Mouse (Mus musculus): ENCODE measurements at regions not wholly inside any gene's neighbourhood (a gene's known extent, or its start where the extent isn't known, plus 50 kb on each side); places are given as distances from the start of the nearest gene placed in this dataset.

- DNase-seq (ENCODE audit: low spot score): peak; percentile 7
- 41% methylated on average over 7 of the region's 7 CpGs for WGBS
- no peak overlapping the region for H3K4me3 ChIP-seq (ENCODE audit: low read depth, low read length)
Measured at GRCm38 (mm10) chr7:39847914-39848782, 330.6 kb downstream of the Zfp619 start.

GRCm38 (mm10) chr7:39857301-39857700 lies 339.7 kb downstream of the Zfp619 start:
- no peak overlapping the region for H3K9ac ChIP-seq (replicated peaks; ENCODE audit: low read depth)
- ATAC-seq: no peak
- no peak overlapping the region for H3K4me2 ChIP-seq (replicated peaks; ENCODE audit: low read depth, low read length)
- H3K4me3 ChIP-seq (ENCODE audit: low read depth, low read length): no peak overlapping the region
- no peaks in the 10 kb centered on the region for H3K36me3 ChIP-seq (ENCODE audit: insufficient read depth, low read length)
- H3K27ac ChIP-seq (ENCODE audit: low read length): no peak overlapping the region
- no peak for TF ChIP-seq EP300 (IDR thresholded peaks at IDR 0.05)
- no peak for TF ChIP-seq CTCF (IDR thresholded peaks at IDR 0.05)
- no peaks in the 10 kb centered on the region for H3K27me3 ChIP-seq (replicated peaks; ENCODE audit: insufficient read depth, low read length)
- no peaks in the 10 kb centered on the region for H3K9me3 ChIP-seq (ENCODE audit: low read length)
- no peak for DNase-seq (ENCODE audit: low spot score)
- 91% methylated on average over 2 of the region's 2 CpGs for WGBS
- no peaks in the 10 kb centered on the region for H3K4me1 ChIP-seq (ENCODE audit: insufficient read depth, low read depth, low read length)

More at GRCm38 (mm10) chr7:39847914-39848782, 330.6 kb downstream of the Zfp619 start:
- Histone ChIP-seq H3K27me3 (replicated peaks; ENCODE audit: insufficient read depth, low read length) (no peaks in the 10 kb centered on the region), H3K4me1 (ENCODE audit: insufficient read depth, low read depth, low read length) (no peaks in the 10 kb centered on the region), H3K4me2 (replicated peaks; ENCODE audit: low read depth, low read length) (no peak overlapping the region), H3K9me3 (ENCODE audit: low read length) (no peaks in the 10 kb centered on the region), H3K9ac (replicated peaks; ENCODE audit: low read depth) (no peak overlapping the region), H3K36me3 (ENCODE audit: insufficient read depth, low read length) (no peaks in the 10 kb centered on the region), H3K27ac (ENCODE audit: low read length) (no peak overlapping the region)
- TF ChIP-seq EP300 (IDR thresholded peaks at IDR 0.05) (no peak), CTCF (IDR thresholded peaks at IDR 0.05) (peak; percentile 60)
- no peak for ATAC-seq

GRCm38 (mm10) chr7:39862835-39863234 lies 345.3 kb downstream of the Zfp619 start:
- no peak for TF ChIP-seq CTCF (IDR thresholded peaks at IDR 0.05)
- no peak for TF ChIP-seq EP300 (IDR thresholded peaks at IDR 0.05)
- Histone ChIP-seq H3K4me1 (ENCODE audit: insufficient read depth, low read depth, low read length) (no peaks in the 10 kb centered on the region), H3K9ac (replicated peaks; ENCODE audit: low read depth) (no peak overlapping the region), H3K36me3 (ENCODE audit: insufficient read depth, low read length) (no peaks in the 10 kb centered on the region), H3K27me3 (replicated peaks; ENCODE audit: insufficient read depth, low read length) (no peaks in the 10 kb centered on the region), H3K4me2 (replicated peaks; ENCODE audit: low read depth, low read length) (no peak overlapping the region), H3K9me3 (ENCODE audit: low read length) (no peaks in the 10 kb centered on the region), H3K4me3 (ENCODE audit: low read depth, low read length) (no peak overlapping the region), H3K27ac (ENCODE audit: low read length) (no peak overlapping the region)
- DNase-seq (ENCODE audit: low spot score) (no peak), ATAC-seq (no peak)
- 47% methylated on average over 4 of the region's 4 CpGs for WGBS

- Histone ChIP-seq H3K4me2 (replicated peaks; ENCODE audit: low read depth, low read length) (no peak overlapping the region), H3K4me3 (ENCODE audit: low read depth, low read length) (no peak overlapping the region), H3K36me3 (ENCODE audit: insufficient read depth, low read length) (no peaks in the 10 kb centered on the region), H3K4me1 (ENCODE audit: insufficient read depth, low read depth, low read length) (no peaks in the 10 kb centered on the region), H3K9ac (replicated peaks; ENCODE audit: low read depth) (no peak overlapping the region), H3K9me3 (ENCODE audit: low read length) (no peaks in the 10 kb centered on the region), H3K27ac (ENCODE audit: low read length) (no peak overlapping the region), H3K27me3 (replicated peaks; ENCODE audit: insufficient read depth, low read length) (no peaks in the 10 kb centered on the region)
- 66% methylated on average over 3 of the region's 3 CpGs for WGBS
- DNase-seq (ENCODE audit: low spot score): no peak
- TF ChIP-seq EP300 (IDR thresholded peaks at IDR 0.05) (no peak), CTCF (IDR thresholded peaks at IDR 0.05) (no peak)
- ATAC-seq: no peak
Measured at GRCm38 (mm10) chr7:39864130-39864529, 346.6 kb downstream of the Zfp619 start.

GRCm38 (mm10) chr7:39864781-39865180 lies 347.2 kb downstream of the Zfp619 start:
- no peak for TF ChIP-seq EP300 (IDR thresholded peaks at IDR 0.05)
- TF ChIP-seq CTCF (IDR thresholded peaks at IDR 0.05): no peak
- Histone ChIP-seq H3K36me3 (ENCODE audit: insufficient read depth, low read length) (no peaks in the 10 kb centered on the region), H3K4me1 (ENCODE audit: insufficient read depth, low read depth, low read length) (no peaks in the 10 kb centered on the region), H3K9ac (replicated peaks; ENCODE audit: low read depth) (no peak overlapping the region), H3K4me3 (ENCODE audit: low read depth, low read length) (no peak overlapping the region), H3K9me3 (ENCODE audit: low read length) (no peaks in the 10 kb centered on the region), H3K4me2 (replicated peaks; ENCODE audit: low read depth, low read length) (no peak overlapping the region), H3K27ac (ENCODE audit: low read length) (no peak overlapping the region), H3K27me3 (replicated peaks; ENCODE audit: insufficient read depth, low read length) (no peaks in the 10 kb centered on the region)
- WGBS: 85% methylated on average over 3 of the region's 3 CpGs
- DNase-seq (ENCODE audit: low spot score): no peak
- ATAC-seq: no peak

- no peak overlapping the region for H3K4me2 ChIP-seq (replicated peaks; ENCODE audit: low read depth, low read length)
- no peak overlapping the region for H3K27ac ChIP-seq (ENCODE audit: low read length)
- no peak for TF ChIP-seq CTCF (IDR thresholded peaks at IDR 0.05)
- no peak for TF ChIP-seq EP300 (IDR thresholded peaks at IDR 0.05)
- H3K9ac ChIP-seq (replicated peaks; ENCODE audit: low read depth): no peak overlapping the region
- no peaks in the 10 kb centered on the region for H3K4me1 ChIP-seq (ENCODE audit: insufficient read depth, low read depth, low read length)
- no peaks in the 10 kb centered on the region for H3K27me3 ChIP-seq (replicated peaks; ENCODE audit: insufficient read depth, low read length)
- H3K9me3 ChIP-seq (ENCODE audit: low read length): no peaks in the 10 kb centered on the region
- DNase-seq (ENCODE audit: low spot score): no peak
- no peak overlapping the region for H3K4me3 ChIP-seq (ENCODE audit: low read depth, low read length)
- H3K36me3 ChIP-seq (ENCODE audit: insufficient read depth, low read length): no peaks in the 10 kb centered on the region
- 73% methylated on average over 6 of the region's 6 CpGs for WGBS
- ATAC-seq: no peak
Measured at GRCm38 (mm10) chr7:39866674-39867428, 349.3 kb downstream of the Zfp619 start.
